Mouse (Mus musculus): ENCODE measurements at regions not wholly inside any gene's neighbourhood (a gene's known extent, or its start where the extent isn't known, plus 50 kb on each side); places are given as distances from the start of the nearest gene placed in this dataset.

GRCm38 (mm10) chr2:68799993-68800740 is 61.1 kb upstream of the Cers6 start:
- in situ Hi-C loops (cut with MboI; ENCODE audit: low pct_unique_long_range_greater_than_20kb in 1 of 2, low sequenced_read_pairs in 2 of 2, unreplicated experiment in 1 of 2) = loop anchor here in 1 of 2 experiments (25.0 kb wide), 1 partner anchor 262 kb away; no protein-coding TSS in a partner anchor

- in situ Hi-C loops (cut with MboI; ENCODE audit: low pct_unique_long_range_greater_than_20kb in 1 of 2, low sequenced_read_pairs in 2 of 2, unreplicated experiment in 1 of 2) = no loop called here
These were observed 57.1 kb upstream of the Cers6 start for GRCm38 (mm10) chr2:68804117-68804516.

- in situ Hi-C loops (cut with MboI; ENCODE audit: low pct_unique_long_range_greater_than_20kb in 1 of 2, low sequenced_read_pairs in 2 of 2, unreplicated experiment in 1 of 2) = no loop called here
These were observed 55.4 kb upstream of the Cers6 start for GRCm38 (mm10) chr2:68805866-68806265.

GRCm38 (mm10) chr2:68806311-68806895 is 54.8 kb upstream of the Cers6 start:
- in situ Hi-C loops (cut with MboI; ENCODE audit: low pct_unique_long_range_greater_than_20kb in 1 of 2, low sequenced_read_pairs in 2 of 2, unreplicated experiment in 1 of 2) = no loop called here
